Mouse (Mus musculus) spleen, adult 18-20 months (tissue): Measurements from ENCODE around the gene Cep162.

Experiments
- DNase-seq, 2 experiments: peaks; one replicate each; pipeline ENCODE4 v3.0.0; 2022; ENCODE audit warnings: mixed read lengths in 2 of 2

Gene Cep162

DNA sequence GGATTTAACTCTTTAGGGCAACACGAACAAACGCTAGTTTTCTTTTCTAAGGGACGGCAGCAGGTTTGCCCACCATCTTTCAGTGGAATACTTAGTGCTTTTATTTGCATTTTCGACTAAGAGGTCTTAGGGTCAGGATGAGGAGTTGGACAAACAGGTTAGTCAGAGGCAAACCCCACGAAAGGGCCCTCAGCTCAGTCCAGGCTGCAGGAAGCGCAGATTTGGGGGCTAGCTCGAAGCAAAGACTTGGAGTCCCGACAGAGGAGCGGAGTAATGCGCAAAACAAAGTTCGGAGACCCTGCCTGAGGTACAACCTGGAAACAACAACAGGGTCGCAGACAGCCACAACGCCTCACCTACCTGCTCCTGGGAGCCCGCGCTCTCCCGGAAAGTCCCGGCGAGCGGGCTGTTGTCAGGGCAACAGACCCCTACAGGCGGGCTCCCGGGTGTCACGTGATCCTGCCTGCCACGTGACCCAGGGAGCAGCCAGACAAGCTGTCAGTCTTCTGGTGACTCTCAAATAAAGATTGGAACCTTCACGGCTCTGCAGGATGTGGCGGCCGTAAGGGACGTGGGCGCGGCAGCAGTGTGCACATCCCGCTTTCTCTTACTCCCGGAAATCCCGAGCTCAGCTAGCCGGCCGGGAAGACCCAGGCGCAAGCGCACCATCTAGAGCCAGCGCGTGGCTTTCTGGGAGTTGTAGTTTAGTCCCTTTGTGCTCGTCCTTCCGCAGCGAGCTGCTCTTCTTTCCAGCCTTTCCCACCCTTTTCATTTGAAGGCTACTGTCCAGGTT is at the start of gene Cep162:
Cep162 (minus strand) TSS at position 634 of the 793 bp plus-strand sequence.
- peak; percentile 82 to 90 for DNase-seq

DNA sequence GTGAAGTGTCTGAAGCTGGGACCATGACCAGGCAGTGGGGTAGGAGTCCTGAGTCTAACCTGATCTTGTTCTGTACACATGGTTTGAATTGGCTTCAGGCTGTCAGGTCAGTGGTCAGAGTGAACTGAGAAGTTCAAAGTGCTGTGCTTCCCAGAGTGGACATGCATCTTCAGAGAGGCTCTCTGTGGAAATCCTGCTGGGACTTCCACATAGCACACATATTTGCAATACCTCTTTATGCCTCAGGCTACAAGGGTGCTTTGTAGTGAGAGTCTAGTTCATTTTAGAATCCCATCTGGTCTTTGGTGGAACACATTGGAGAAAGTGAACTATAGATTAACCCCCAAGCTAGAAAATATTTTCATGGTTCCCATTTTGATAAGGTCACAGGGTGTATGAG is 47.9 kb upstream of the Cep162 start:
- DNase-seq = no peak

DNA sequence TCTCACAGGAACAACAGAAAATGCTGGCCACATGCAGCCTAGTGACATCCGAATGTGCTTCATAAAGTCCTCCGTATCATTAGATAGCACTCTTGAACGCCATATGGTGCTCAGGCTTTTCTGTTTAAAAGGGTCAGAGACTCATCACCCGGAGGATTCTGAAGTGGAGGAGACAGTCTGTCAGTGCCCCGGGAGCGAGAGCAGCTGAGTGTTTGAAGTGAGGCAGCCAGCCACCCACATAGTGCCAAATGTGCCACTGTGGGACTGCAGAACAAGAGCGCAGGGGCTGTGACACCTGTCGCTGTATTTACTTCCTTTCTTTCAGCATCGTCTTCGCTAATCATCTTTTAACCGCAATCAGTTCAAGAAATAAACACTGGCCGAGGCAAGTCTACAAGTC is 43.6 kb upstream of the Cep162 start:
- DNase-seq = no peak

DNA sequence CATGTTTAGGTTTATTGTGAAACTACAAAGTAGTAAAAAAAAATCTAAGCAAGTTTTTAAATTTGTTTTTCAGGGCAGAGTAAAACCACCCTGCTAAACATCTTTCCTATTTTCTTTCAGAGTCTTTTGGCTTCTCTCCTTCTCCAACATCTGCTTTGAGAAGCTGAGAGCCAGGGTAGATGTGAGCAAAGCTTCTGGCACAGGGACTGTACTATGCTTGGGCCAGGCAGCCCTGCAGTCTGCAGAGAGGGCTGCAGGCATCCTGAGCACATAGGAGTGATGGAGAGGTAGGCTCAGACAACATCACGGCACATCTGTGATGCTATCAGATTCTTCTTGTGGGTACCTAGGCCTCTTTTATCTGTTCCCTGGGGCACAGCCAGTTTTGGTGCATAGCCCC is 42.2 kb upstream of the Cep162 start:
- DNase-seq = no peak

DNA sequence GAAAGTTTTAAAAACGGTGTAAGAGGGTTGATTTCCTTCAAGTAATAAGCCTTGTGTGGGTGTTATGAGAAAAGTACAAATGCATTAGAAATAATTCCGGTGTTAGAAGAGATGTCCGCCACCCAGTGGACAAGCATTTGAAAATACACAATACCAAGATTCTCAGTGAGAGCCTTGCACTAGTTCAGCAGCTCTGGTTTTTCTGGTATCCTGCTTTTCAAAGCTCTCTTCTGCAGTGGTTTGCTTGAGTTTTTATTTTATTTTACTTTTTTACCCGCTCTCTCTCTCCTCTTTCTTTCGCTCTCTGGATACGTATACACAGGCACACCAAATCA is 327 bp upstream of the Cep162 start:
- DNase-seq = no peak

DNA sequence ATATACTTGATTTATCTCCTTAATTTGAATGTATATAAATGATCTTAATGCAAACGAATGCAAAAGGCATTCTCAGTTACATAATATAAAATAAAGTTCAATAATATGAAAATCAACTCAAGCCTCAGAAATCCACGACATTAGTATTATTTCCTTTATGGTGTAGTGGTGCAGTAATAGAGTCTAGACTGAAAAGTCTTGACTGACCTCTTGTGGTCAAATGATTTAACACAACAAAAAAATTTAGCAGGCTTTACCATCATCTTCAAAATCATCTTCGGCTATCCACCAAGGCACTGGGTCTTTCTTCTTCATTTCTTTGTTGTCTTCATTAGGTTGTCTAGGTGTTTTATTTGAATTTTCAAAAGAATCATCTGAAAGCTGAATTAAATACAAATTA is 7.2 kb downstream of the Cep162 start:
- DNase-seq = no peak

DNA sequence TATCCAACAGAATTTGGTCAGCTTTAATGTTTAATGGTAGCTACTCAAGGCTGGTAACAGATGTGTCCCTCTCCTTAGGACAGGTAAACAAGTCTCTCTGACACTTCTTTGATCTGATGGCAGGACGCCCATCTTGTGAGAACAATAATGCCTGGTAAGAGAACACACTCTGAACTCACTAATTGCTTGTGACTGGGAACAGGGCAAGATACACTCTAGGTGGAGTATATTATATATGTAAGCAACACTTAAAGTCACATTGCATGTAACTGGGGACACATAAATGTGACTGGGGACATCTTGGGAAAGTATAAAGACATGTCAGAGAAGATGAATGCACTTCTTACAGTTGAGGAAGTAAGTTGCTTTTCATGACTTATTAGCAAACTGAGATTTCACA is 7.7 kb downstream of the Cep162 start:
- DNase-seq = no peak

DNA sequence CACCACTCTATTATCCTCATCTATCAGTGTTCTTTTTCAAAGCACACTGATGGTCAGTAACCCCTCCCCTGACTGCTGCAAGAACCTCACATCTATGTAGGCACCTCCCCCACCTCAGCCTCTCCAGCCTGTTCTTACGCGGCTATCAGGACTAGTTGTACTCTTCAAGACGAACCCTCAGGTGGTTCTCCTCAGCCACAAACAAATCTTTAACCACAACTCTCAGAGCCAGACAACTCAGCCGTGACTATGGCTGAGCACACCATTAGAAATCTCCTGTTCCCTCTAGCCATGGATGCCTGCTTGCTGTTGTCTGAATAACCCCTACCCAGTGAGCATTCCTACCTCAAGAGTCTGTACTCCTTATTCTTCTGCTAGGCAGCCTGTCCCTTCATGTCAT is 42.1 kb downstream of the Cep162 start:
- no peak for DNase-seq

DNA sequence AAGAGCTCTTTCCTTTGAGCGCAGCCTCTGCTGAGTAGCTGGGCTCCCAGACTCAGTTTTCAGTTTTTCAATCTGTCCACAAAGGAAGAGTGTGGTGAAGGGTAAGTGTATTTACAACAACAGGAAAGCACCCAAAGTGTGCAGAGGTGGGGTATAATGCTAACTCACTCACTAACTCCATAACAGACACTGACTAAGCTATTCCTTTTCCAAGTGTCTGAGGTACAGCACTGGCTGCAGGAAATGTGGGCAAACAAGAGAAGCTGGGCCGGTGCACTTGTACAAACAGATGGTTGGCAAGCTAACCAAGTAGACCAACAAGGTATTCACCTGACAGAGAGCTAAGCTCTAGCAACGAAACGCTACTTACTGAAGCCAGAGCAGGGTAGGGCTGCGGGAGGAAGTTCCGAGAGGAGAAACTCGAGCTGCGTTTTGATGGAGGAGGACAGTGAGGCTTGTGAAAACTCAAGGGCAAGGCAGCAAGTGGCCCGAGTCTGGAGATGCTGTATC is 44.5 kb downstream of the Cep162 start:
- DNase-seq = no peak

DNA sequence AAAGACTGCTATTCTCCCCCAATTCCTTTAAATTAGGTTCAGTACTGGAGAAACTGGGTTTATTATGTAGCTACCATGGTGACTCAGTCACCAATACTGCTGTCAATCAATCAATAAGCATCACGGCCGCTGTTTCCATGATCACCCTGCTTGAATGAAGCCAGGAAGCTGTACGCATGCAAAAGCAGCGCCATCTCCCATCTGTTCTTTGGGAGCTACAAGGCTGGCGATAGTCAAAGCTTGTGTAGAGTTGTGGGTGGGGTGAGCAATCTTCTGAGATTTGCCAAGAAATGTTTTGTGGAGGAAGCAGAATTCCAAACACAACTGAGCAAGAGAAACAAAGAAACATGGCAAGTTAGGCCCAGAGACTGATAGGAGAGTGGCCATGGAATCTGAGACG is 52.9 kb downstream of the Cep162 start:
- no peak for DNase-seq

DNA sequence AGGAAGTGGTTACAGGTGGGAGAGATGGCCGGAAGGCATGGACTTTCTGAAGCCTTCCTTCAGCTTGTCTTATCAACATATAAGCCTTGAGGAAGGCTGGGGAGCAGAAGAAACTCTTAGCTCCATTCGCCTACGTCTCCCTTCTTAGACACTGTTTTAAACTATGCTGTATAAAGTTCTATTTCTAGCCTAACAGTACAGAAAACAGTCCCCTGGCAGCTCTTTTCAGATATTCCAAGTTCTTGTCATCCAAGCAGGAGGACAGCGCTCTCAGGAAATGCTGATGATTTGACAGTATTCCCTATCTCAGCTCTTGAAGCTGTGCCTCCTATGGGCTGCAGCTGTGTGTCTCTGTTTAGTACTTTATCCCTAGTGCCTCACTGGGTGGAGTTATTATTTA is 54.4 kb downstream of the Cep162 start:
- no peak for DNase-seq

DNA sequence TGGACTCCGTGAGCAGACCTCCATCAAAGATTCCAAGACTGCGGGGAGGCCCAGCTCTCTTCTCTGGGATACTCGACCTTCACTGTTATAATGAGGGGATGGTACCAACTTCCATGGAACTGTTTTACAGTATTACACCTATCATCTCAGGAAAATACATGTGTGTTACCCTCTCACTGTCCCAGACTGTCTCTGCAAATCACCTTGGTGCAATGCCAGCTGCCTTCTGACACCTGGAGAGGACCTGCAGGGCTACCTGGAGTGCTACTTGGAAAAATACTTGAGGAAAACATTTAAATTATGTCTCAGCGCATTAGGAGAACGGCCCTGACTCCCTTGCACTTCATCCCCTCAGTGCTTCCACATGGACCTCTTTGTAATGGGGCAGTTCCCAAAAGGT is 54.9 kb downstream of the Cep162 start:
- DNase-seq = no peak

DNA sequence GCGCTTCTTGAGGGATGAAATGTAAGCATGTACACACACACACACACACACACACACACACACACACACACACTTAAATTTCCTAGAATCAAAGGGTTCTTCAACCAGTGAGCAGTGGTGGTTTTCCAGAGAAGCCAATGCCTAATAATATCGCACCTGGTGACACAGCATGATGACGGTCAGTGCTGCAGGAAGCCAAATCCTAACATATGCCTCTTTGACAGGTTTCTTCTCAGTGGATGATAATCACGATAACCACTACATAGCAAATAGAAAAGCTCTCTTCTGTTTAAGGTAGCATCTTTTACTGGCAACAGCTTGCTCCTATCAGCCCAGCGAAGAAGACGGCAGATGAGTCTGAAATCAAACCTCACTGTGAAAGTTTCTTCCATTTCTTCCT is 57.3 kb downstream of the Cep162 start:
- no peak for DNase-seq

DNA sequence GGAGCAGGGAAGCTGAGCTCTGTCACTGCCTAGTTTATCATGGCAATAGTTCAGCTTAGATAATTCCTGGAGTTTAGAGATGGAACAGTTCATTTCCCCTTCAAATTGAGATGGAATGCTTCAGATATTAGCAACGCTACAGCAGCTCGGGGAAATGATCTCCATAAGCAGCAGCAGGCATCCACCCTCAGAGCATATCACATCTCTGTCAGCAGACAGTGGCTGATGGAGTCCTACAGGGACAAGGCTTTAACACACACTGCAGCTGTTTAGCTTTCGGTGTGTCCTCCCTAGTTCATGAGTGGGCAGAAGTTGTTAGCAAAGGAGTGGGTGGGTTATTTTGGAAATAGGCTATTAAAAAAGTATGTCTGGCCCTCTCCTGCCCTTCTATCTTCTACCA is 58.1 kb downstream of the Cep162 start:
- no peak for DNase-seq

DNA sequence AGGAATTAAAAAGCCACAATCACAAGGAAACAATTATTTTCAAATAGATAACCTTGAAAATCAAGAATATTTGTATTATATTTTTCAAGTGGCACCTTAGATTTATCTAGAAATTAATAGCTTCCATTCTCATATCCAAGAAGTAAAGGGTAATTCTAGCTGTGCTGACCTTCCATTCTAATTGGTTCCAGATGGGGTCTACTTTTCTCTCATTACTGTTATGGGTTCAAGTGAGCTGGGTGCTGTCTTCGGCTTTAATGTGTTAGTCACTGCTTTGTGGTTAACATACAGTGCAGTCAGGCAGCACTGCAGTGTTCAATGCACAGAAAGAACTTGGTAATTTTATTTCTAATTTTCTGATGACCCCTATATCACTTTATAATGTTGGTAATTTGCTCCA is 61.6 kb downstream of the Cep162 start:
- no peak for DNase-seq

DNA sequence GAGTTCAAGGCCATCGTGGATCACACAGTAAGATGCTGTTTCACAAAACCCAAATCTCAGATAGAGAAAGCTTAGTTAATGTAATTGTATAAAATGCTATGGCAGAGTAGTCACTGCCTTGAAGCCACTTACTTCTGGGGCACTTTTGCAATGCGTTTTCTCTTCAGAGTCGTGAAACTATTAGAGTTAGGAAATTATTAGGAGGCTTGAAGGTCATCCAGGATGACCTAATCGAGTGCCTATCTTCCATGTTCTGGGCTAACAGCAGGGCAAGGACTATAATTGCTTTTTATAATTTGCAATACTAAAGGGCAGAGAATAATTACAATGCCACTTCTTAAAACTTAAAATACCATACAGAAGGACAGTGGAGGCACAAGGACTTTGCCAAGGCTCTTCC is 68.0 kb downstream of the Cep162 start:
- DNase-seq = no peak

DNA sequence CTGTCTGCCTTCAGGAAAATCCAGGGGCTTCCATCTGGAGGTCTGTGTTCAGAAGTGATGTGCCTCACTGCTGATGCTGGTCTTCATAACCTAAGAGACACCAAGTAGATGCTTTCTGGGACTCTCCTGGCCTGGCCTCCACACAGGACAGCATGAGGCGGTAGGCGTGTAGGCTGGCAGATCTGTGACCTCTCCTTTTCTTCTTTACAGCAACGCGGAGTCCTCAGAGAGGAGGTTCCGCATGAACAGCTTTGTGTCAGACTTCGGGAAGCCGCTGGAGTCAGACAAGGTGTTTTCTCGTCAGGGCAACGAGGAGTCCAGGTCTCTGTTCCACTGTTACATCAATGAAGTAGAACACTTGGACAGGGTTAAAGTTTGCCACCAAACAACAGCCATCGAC is 73.1 kb downstream of the Cep162 start:
- DNase-seq = no peak

DNA sequence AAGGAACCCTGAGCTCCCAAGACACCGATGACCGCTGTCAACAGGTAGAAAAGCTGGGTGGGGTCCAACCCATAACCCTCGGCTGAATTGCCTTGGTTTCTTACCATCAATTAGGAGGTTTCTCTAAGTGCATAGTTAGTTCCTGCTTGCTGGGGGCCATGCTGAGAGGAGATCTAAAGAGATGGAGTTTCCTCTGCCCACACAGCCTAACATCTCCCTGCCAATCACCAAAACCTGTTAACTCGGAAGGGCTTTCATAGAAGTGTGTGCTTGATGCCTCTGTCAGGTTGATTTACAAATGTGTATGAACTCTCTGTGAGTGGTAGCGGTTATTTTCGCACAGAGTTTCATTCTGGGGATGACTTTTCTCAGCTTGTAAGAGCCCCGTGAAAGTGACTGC is 76.8 kb downstream of the Cep162 start:
- no peak for DNase-seq

DNA sequence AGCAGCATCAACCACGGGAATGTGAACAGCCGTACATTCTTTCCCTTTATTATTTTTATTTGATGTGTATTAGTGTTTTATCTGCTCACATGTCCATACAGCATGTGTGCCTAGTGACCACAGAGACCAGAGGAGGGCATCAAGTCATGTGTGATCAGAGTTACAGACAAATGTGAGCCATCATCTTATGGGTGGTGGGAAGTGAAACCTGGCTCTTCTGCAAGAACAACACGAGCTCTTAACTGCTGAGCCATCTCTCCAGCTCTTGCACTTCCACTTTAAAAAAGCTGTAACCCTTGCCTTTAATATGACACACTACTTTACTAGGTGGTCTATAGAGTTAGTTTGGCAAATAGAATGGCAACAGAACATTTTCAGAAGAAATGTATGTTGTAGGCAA is 83.8 kb downstream of the Cep162 start:
- no peak for DNase-seq

DNA sequence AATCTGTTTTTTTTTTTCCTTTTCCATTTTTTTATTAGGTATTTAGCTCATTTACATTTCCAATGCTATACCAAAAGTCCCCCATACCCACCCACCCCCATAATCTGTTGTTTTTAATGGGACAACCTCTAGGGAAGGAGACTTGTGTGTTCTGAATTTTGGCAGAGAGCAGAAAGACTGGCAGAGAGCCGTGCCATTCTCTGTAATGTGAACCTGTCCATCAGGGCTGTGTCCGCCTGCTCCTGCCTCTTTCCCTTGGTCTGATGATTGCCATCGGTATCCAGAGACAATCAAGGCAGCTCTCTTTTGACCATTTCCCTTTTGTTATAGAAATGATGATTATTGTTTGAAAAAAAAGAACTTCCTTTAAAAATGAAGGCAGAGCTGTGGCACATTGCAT is 84.4 kb downstream of the Cep162 start:
- no peak for DNase-seq

DNA sequence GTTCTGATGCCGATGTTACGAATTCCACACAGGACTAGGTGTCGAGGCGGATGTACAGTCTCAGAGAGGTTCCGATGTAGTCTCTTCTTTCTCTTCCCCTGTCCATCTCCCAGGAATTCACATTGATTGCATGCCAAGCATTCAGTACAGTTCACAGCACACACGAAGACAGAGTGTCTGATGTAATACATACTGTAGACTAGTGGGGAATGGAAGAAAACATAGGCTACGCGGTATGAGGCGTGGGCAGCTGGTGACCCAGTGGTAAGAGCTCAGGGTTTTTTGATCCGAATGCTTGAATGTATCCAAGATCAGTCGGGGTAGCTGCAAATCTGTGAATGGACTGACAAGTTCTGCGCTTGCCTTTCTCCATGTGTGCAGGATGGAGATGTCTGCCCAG is 86.2 kb downstream of the Cep162 start:
- DNase-seq = no peak

DNA sequence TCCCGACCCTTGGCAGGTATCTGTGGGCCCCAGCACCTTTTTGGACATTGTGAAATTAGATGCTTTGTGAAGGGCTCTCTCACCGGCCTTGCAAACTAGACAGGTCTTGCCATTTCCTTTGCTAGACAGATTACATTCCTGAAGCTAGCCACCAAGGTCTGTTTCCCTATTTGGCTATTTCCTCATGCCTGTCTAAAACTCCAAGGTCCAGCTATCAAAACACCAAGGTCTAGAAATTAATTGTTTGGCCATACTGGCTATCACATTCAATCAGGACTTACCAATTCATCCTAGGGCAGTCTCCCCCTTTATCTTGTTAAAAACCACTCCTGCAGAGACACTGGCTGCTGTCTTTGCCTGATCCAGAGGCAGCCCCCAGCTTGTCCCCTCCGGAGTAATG is 87.3 kb downstream of the Cep162 start:
- DNase-seq = no peak

DNA sequence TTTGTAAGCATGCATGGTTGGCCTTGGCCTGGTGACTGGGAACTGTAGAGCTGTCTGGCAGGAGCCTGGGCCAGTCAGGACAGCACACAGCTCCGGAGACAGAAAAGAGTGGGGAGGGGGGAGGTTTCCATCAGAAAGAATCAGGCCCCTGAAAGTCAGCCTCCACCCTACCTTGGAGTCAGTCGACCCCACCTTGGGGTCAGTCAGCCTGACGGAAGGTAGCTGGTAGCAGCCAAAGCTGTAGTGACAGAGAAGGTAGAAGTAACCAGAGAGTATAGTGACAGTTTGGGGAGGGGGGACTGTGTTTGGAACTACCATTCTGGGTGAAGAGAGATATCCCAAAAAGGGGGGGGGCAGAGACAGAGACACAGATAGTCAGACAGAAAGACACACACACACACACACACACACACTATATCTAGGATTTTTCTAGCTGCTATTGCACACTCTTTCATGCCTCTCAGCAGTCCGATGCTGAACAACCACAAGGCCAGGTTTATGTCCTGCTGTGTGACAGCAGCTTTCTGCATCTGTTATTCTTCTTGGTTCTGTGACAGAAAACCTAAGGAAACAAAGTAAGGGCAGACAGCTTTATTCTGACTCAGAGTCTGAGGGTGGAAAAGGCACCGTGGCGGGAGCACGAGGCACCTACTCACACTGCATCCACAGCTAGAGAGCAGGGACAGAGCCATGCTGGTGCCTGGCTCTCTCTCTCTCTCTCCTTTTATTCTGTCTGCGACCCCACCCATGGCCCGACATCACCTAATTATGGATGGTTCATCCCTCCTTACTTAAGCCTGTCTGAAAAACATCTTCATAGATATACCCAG is 88.1 kb downstream of the Cep162 start:
- no peak for DNase-seq

DNA sequence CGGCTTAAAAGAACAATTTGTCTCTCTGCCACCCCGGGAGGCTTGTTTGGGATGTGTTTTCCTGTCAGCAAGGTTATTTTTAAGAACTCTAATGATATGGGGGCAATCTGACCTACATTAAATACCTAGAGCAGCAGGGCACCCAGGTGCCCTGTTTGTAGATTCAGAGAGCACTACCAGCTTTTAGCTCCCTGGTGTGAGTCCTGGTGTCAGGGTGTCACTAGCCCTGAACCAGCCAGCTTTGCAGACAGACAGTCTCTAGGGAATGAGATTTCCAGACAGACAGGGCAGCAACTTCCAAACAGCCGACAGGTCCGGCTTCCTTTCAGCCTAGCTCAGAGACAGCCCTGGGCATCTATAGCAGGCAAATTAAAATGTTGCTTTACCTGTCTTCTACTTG is 92.8 kb downstream of the Cep162 start:
- DNase-seq = no peak
